Mouse (Mus musculus): ENCODE results near the gene Chrd.

- TF ChIP-seq ZNF384 (IDR thresholded peaks at IDR 0.05; ENCODE audit: low read depth, low read length) (no peak), HCFC1 (IDR thresholded peaks at IDR 0.05; ENCODE audit: borderline replicate concordance, insufficient read depth, low read length) (no peak), CHD2 (IDR thresholded peaks at IDR 0.05; ENCODE audit: low read depth, low read length) (no peak), ZC3H11A (IDR thresholded peaks at IDR 0.05; ENCODE audit: borderline replicate concordance, low read depth, low read length) (no peak), MAFK (IDR thresholded peaks at IDR 0.05; ENCODE audit: insufficient read depth, low read depth, low read length) (no peak)
Observed at GRCm38 (mm10) chr16:20721808-20722207, 11.1 kb upstream of the Chrd start.

All from ES-E14 (cell line).